Mouse (Mus musculus) embryonic facial prominence, embryonic 12.5 days (tissue): ENCODE measurements around the gene Aifm2. TPM values are rescaled to one million over a fixed set of nuclear protein-coding genes. Genes with fewer than 3 reads are reported as not detected.
A peak's percentile ranks its signal among the peaks of the same experiment; 100 is the strongest.

Experiments
- ATAC-seq: fragments of 200-750 bp; cut with Nextera tagmentation; 2 replicates; pipeline ENCODE4 v1.8.0; 2017; ENCODE audit not compliant: insufficient number of reproducible peaks, insufficient read depth, low FRiP score, low TSS enrichment
- H3K27ac ChIP-seq: fragments of 300-500 bp; sonication (generic); 2 replicates; pipeline ENCODE4 v1.5.1; 2016; ENCODE audit warnings: mild to moderate bottlenecking
- H3K27me3 ChIP-seq: fragments of 300-500 bp; sonication (generic); 2 replicates; pipeline ENCODE4 v1.6.1; 2016; ENCODE audit warnings: mild to moderate bottlenecking, moderate library complexity
- H3K36me3 ChIP-seq: fragments of 300-500 bp; sonication (generic); 2 replicates; pipeline ENCODE4 v1.6.1; 2016; ENCODE audit warnings: mild to moderate bottlenecking
- H3K4me1 ChIP-seq: fragments of 300-500 bp; sonication (generic); 2 replicates; pipeline ENCODE4 v1.6.1; 2016
- H3K4me2 ChIP-seq: fragments of 300-500 bp; sonication (generic); replicated peaks from 2 replicates; pipeline ENCODE4 v1.6.1; 2016; ENCODE audit warnings: mild to moderate bottlenecking, moderate library complexity
- H3K4me3 ChIP-seq: fragments of 300-500 bp; sonication (generic); 2 replicates; pipeline ENCODE4 v1.5.1; 2016; ENCODE audit warnings: mild to moderate bottlenecking
- H3K9ac ChIP-seq: fragments of 300-500 bp; sonication (generic); 2 replicates; pipeline ENCODE4 v1.6.1; 2016; ENCODE audit warnings: mild to moderate bottlenecking, moderate library complexity
- H3K9me3 ChIP-seq: fragments of 300-500 bp; sonication (generic); 2 replicates; pipeline ENCODE4 v1.6.1; 2016; ENCODE audit warnings: mild to moderate bottlenecking, moderate library complexity
- WGBS: fragments of 180-500 bp; shearing (Covaris S2); methylation state at CpG from one replicate; pipeline ENCODE4 v1.1.7; 2016; 5-methylcytosine and 5-hydroxymethylcytosine counted together
- polyA plus RNA-seq: library from polyadenylated mRNA; unstranded; fragments of >200 nt; fragmentation: Nextera tagmentation; extraction: Ambion mirVana; gene quantifications from 2 replicates; pipeline ENCODE4 v1.2.1, GENCODE M21; 2016

Aifm2 gene
- polyA plus RNA-seq, 1 experiment from 2014 or later: 13.4 TPM

GRCm38 (mm10) chr10:61747302-61747701, 32.2 kb downstream of the Aifm2 start:
- Histone ChIP-seq H3K27me3 (no peaks in the 10 kb centered on the region), H3K4me2 (no peak overlapping the region), H3K4me3 (no peak overlapping the region), H3K36me3 (peaks cover 96% of the 10 kb centered on the region), H3K27ac (no peak overlapping the region), H3K4me1 (no peaks in the 10 kb centered on the region), H3K9ac (no peak overlapping the region), H3K9me3 (no peaks in the 10 kb centered on the region)
- 92% methylated on average over 13 of the region's 13 CpGs for WGBS
- ATAC-seq: no peak

DNA sequence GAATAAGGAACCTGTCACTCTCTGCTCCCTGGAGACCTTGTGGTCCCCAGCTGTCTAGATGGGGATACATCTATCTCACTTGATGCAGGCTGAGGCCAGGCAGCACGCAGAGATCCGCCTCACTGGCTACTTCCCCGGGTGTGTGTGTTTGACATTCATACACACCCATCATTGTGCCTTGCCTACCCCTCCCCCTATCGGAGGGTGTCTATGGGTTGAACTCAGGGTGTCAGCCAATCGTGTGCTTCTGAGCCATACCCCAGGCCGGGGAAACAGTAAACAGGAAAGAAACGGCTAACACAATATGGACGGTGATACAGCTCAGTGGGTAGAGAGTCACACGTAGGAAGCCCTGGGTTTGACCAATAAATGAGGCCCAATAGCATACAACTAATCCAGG, 35.0 kb downstream of the Aifm2 start:
- WGBS: 89% methylated on average over 9 of the region's 9 CpGs
- Histone ChIP-seq H3K4me1 (no peaks in the 10 kb centered on the region), H3K36me3 (peaks cover 94% of the 10 kb centered on the region), H3K27ac (no peak overlapping the region), H3K4me3 (no peak overlapping the region), H3K9me3 (no peaks in the 10 kb centered on the region), H3K9ac (no peak overlapping the region), H3K27me3 (no peaks in the 10 kb centered on the region), H3K4me2 (no peak overlapping the region)
- ATAC-seq: no peak

- no peak overlapping the region for H3K9ac ChIP-seq
- no peaks in the 10 kb centered on the region for H3K4me1 ChIP-seq
- peaks cover 92% of the 10 kb centered on the region for H3K36me3 ChIP-seq
- H3K27me3 ChIP-seq: no peaks in the 10 kb centered on the region
- no peaks in the 10 kb centered on the region for H3K9me3 ChIP-seq
- 80% methylated on average over 20 of the region's 20 CpGs for WGBS
- no peak overlapping the region for H3K4me3 ChIP-seq
- H3K27ac ChIP-seq: no peak overlapping the region
- no peak for ATAC-seq
- H3K4me2 ChIP-seq: no peak overlapping the region
Measured at GRCm38 (mm10) chr10:61751534-61752219, 36.6 kb downstream of the Aifm2 start.

- no peak overlapping the region for H3K27ac ChIP-seq
- no peaks in the 10 kb centered on the region for H3K27me3 ChIP-seq
- no peak overlapping the region for H3K9ac ChIP-seq
- H3K36me3 ChIP-seq: peaks cover 88% of the 10 kb centered on the region
- no peak overlapping the region for H3K4me2 ChIP-seq
- H3K4me3 ChIP-seq: no peak overlapping the region
- 0 out of 2 replicates have a peak, but pooled peaks cover 9% of the 10 kb centered on the region for H3K4me1 ChIP-seq
- WGBS: 95% methylated on average over 23 of the region's 23 CpGs
- no peaks in the 10 kb centered on the region for H3K9me3 ChIP-seq
- no peak for ATAC-seq
Measured at GRCm38 (mm10) chr10:61753071-61753470, 38.0 kb downstream of the Aifm2 start.

DNA sequence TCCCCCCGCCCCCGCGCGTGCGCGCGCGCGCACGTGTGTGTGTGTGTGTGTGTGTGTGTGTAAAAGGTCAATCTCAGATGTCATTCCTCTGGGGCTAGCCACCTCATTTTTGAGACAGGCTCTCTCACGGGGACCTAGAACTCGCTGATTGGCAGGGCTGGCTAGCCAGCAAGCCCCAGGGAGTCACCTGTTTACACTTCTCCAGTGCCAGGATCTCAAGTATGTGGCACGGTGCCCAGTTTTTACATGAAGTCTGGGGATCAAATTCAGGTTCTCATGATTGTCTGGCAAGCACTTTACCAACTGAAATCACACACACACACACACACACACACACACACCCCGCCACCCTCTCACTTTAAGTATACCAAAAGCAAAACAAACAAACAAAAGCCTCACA, 42.0 kb downstream of the Aifm2 start:
- 0 out of 2 replicates have a peak overlapping the region, but pooled peaks have one; percentile 17 for H3K27ac ChIP-seq
- H3K4me2 ChIP-seq: no peak overlapping the region
- H3K27me3 ChIP-seq: no peaks in the 10 kb centered on the region
- peaks cover 52% of the 10 kb centered on the region for H3K36me3 ChIP-seq
- peaks cover 26% of the 10 kb centered on the region for H3K4me1 ChIP-seq
- H3K9ac ChIP-seq: no peak overlapping the region
- no peak for ATAC-seq
- WGBS: 86% methylated on average over 14 of the region's 14 CpGs
- H3K9me3 ChIP-seq: no peaks in the 10 kb centered on the region
- H3K4me3 ChIP-seq: no peak overlapping the region

DNA sequence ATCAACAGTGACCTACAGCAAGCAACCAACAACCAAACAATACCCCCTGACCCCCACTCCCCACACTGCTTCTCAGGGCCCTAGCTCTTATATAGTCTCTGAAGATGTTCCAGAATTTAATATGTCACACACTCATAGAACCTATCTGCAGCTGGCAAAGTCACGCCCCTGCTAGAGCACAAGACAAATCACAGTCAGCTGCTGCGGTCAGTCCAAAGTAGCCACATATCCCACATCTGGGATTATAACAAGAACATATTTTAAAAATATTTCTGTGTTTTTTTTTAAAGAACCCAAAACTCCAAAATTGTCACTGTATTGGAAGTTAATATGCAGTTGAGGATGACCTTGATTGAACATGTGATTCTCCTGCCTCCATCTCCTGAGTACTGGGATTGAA, 43.8 kb downstream of the Aifm2 start:
- Histone ChIP-seq H3K36me3 (peaks cover 37% of the 10 kb centered on the region), H3K4me1 (peaks cover 26% of the 10 kb centered on the region)
- WGBS: 92% methylated on average over 2 of the region's 2 CpGs

DNA sequence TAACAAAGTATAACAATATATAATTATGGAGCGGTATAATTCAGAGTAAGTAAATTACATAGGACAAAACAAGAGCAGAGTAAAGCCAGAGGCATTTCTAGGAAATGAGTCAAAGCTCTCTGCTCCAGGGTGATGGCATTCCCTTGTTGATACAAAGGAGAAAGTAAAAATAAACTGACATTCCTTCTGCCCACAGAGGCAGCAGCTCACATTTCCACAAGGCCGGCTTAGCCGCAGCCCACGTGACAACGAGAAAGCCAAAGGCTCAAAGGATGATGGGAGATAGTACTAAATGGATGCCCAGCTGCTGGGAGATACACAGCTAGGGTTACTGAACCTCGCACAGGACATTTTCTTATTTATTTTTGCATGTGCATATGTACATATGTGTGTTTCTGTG, 44.8 kb downstream of the Aifm2 start:
- no peaks in the 10 kb centered on the region for H3K9me3 ChIP-seq
- H3K9ac ChIP-seq: no peak overlapping the region
- peak overlapping the region; percentile 81; the same call in 1 of the 2 replicates for H3K27ac ChIP-seq
- H3K27me3 ChIP-seq: no peaks in the 10 kb centered on the region
- H3K4me2 ChIP-seq: no peak overlapping the region
- 38% methylated on average over 6 of the region's 6 CpGs for WGBS
- H3K4me1 ChIP-seq: peaks cover 26% of the 10 kb centered on the region
- no peak for ATAC-seq
- H3K4me3 ChIP-seq: no peak overlapping the region
- peaks cover 34% of the 10 kb centered on the region for H3K36me3 ChIP-seq

More for the DNA sequence above, 43.8 kb downstream of the Aifm2 start:
- peak overlapping the region; percentile 55 for H3K27ac ChIP-seq
- H3K4me3 ChIP-seq: no peak overlapping the region
- H3K27me3 ChIP-seq: no peaks in the 10 kb centered on the region
- no peaks in the 10 kb centered on the region for H3K9me3 ChIP-seq
- H3K4me2 ChIP-seq: no peak overlapping the region
- ATAC-seq: no peak
- no peak overlapping the region for H3K9ac ChIP-seq

DNA sequence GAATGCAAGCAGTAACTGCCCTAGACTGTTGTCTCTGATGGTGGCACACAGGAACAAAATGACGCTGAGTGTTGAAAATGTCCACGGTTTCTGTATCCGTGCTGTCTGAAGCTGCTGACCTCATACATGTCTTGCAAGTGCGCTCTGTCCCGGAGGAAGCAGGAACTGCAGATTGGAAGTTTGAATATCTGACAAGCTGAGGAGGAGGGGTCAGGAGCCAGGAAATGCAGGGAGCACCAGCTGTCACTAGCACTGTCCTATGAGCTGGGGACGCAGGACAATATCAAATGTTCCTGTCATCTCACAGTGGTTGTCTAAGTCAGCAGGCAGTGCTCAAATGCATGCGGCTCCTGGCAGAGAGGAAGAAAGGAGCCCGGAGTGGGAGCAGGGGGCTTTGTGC, 49.6 kb downstream of the Aifm2 start:
- Histone ChIP-seq H3K9me3 (no peaks in the 10 kb centered on the region), H3K27ac (no peak overlapping the region), H3K9ac (no peak overlapping the region), H3K36me3 (peaks cover 23% of the 10 kb centered on the region), H3K4me3 (no peak overlapping the region), H3K4me1 (peaks cover 30% of the 10 kb centered on the region), H3K27me3 (no peaks in the 10 kb centered on the region), H3K4me2 (no peak overlapping the region)
- ATAC-seq: no peak
- 81% methylated on average over 8 of the region's 8 CpGs for WGBS

- peaks cover 22% of the 10 kb centered on the region for H3K4me1 ChIP-seq
- H3K36me3 ChIP-seq: peaks cover 29% of the 10 kb centered on the region
- no peak overlapping the region for H3K27ac ChIP-seq
- no peaks in the 10 kb centered on the region for H3K9me3 ChIP-seq
- WGBS: 50% methylated on average over 5 of the region's 5 CpGs
- H3K4me2 ChIP-seq: no peak overlapping the region
- H3K27me3 ChIP-seq: no peaks in the 10 kb centered on the region
- H3K9ac ChIP-seq: no peak overlapping the region
- ATAC-seq: no peak
- H3K4me3 ChIP-seq: no peak overlapping the region
Measured at GRCm38 (mm10) chr10:61765558-61765957, 50.5 kb downstream of the Aifm2 start.

- H3K4me2 ChIP-seq: no peak overlapping the region
- no peaks in the 10 kb centered on the region for H3K9me3 ChIP-seq
- H3K27me3 ChIP-seq: no peaks in the 10 kb centered on the region
- H3K27ac ChIP-seq: no peak overlapping the region
- H3K9ac ChIP-seq: no peak overlapping the region
- 27% methylated on average over 6 of the region's 6 CpGs for WGBS
- peaks cover 21% of the 10 kb centered on the region for H3K4me1 ChIP-seq
- H3K36me3 ChIP-seq: peaks cover 34% of the 10 kb centered on the region
- no peak for ATAC-seq
- H3K4me3 ChIP-seq: no peak overlapping the region
Measured at GRCm38 (mm10) chr10:61766806-61767205, 51.7 kb downstream of the Aifm2 start.

- no peaks in the 10 kb centered on the region for H3K27me3 ChIP-seq
- H3K4me2 ChIP-seq: peak overlapping the region; percentile 69
- ATAC-seq: no peak
- 10% methylated on average over 8 of the region's 9 CpGs for WGBS
- peaks cover 3% of the 10 kb centered on the region; the same call in 1 of the 2 replicates for H3K36me3 ChIP-seq
- peaks cover 24% of the 10 kb centered on the region for H3K4me1 ChIP-seq
- no peaks in the 10 kb centered on the region for H3K9me3 ChIP-seq
- peak overlapping the region; percentile 99 for H3K27ac ChIP-seq
- peak overlapping the region; percentile 100 for H3K9ac ChIP-seq
- H3K4me3 ChIP-seq: peak overlapping the region; percentile 97
Measured at GRCm38 (mm10) chr10:61781461-61782128, 66.5 kb downstream of the Aifm2 start.
